Mouse (Mus musculus) CD4-positive, CD25-positive, alpha-beta regulatory T cell, adult 9 weeks (primary cell): Measurements from ENCODE around the gene Olfr1305. TPM values are rescaled to one million over a fixed set of nuclear protein-coding genes. Genes with fewer than 3 reads are reported as not detected.

Source experiments
- polyA plus RNA-seq: library from polyadenylated mRNA; unstranded; fragments of 100-300 nt; shearing (Covaris generic); gene quantifications from one replicate; pipeline ENCODE4 v1.2.1, GENCODE M21; 2017

The Olfr1305 gene
- not detected for polyA plus RNA-seq

GRCm38 (mm10) chr2:111877049-111877448 lies at the start of gene Olfr1305:
Olfr1305 (minus strand) TSS chr2:111877149.

DNA sequence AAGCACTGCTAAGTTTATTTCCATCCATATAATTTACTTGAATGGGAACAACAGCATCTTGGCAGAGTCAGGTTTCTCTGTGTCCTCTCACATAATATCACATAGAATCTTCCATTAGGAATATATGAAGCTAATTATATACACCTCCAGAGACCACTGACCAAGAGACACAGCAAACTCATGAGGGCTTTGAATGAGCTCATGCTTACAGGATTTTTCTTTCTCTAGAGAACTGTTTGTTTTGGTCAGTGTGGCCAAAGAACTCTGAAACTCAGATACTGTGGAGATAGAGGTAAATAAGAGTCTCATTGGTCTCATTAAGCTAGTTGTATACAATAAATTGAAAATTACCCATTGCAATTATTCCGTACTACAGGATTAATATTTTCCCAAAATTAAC lies 39.2 kb upstream of the Olfr1305 start, which contains the start of gene Olfr1306:
Gene Olfr1306 (minus strand): TSS at position 101 of the 400 bp plus-strand sequence.

GRCm38 (mm10) chr2:111820240-111820639 lies 56.7 kb downstream of the Olfr1305 start, which contains the start of gene Olfr1303:
Olfr1303 (minus strand) TSS chr2:111820340.

Other genes with a start within 250 kb of the Olfr1305 start
- not detected for gene Olfr1298, start 227.9 kb downstream of the Olfr1305 start, polyA plus RNA-seq
- gene Olfr1299, start 215.7 kb downstream of the Olfr1305 start, polyA plus RNA-seq = not detected
- not detected for gene Olfr1301, start 126.1 kb downstream of the Olfr1305 start, polyA plus RNA-seq
- gene Olfr1302, start 99.7 kb downstream of the Olfr1305 start, polyA plus RNA-seq = not detected
- gene Olfr1303, start 56.8 kb downstream of the Olfr1305 start, polyA plus RNA-seq = not detected
- gene Olfr1306, start 39.1 kb upstream of the Olfr1305 start, polyA plus RNA-seq = not detected
- 0.06 TPM for gene Olfr1307, start 72.3 kb upstream of the Olfr1305 start, polyA plus RNA-seq
- not detected for gene Olfr1308, start 87.8 kb upstream of the Olfr1305 start, polyA plus RNA-seq
- gene Olfr1309, start 113.1 kb upstream of the Olfr1305 start, polyA plus RNA-seq = not detected
- gene Olfr1310, start 135.6 kb upstream of the Olfr1305 start, polyA plus RNA-seq = not detected
- not detected for gene Olfr1311, start 147.3 kb upstream of the Olfr1305 start, polyA plus RNA-seq
- gene Olfr1312, start 173.1 kb upstream of the Olfr1305 start, polyA plus RNA-seq = 0.06 TPM
- gene Olfr1313, start 200.7 kb upstream of the Olfr1305 start, polyA plus RNA-seq = not detected
- gene Olfr1314, start 219.6 kb upstream of the Olfr1305 start, polyA plus RNA-seq = not detected
- not detected for gene Olfr1315-ps1, start 238.3 kb upstream of the Olfr1305 start, polyA plus RNA-seq